Mouse (Mus musculus) embryonic fibroblast, embryonic 13.5 days (primary cell): ENCODE data around the gene Aldh9a1. TPM values are rescaled to one million over a fixed set of nuclear protein-coding genes. Genes with fewer than 3 reads are reported as not detected.

Source experiments
- H3K27ac ChIP-seq: 2 replicates; pipeline ENCODE4 v1.5.1; 2012; ENCODE audit warnings: low read length, control low read depth, inconsistent platforms; ENCODE audit not compliant: insufficient read depth
- H3K4me1 ChIP-seq: 2 replicates; pipeline ENCODE4 v1.6.1; 2011; ENCODE audit warnings: low read length; ENCODE audit not compliant: control insufficient read depth, insufficient read depth
- H3K4me3 ChIP-seq: 2 replicates; pipeline ENCODE4 v1.5.1; 2011; ENCODE audit warnings: mild to moderate bottlenecking, control low read depth, low read length; ENCODE audit not compliant: insufficient read depth
- CTCF ChIP-seq: IDR thresholded peaks from 2 replicates; pipeline ENCODE4 v1.5.1; 2011; ENCODE audit warnings: mild to moderate bottlenecking, control low read depth, low read length, moderate library complexity, borderline replicate concordance; ENCODE audit not compliant: insufficient read depth
- POLR2A ChIP-seq: IDR thresholded peaks from 2 replicates; pipeline ENCODE4 v1.6.1; 2011; ENCODE audit warnings: low read depth, mild to moderate bottlenecking, control low read depth, low read length, moderate library complexity
- polyA plus RNA-seq: library from polyadenylated mRNA; stranded (reverse); fragments of >200 nt; gene quantifications from 2 replicates; pipeline ENCODE4 v1.2.4, GENCODE M21; 2011; ENCODE audit warnings: low read depth; ENCODE audit not compliant: missing spikeins, insufficient read length

Aldh9a1 gene
- polyA plus RNA-seq, 1 experiment: 22.9 TPM

GRCm38 (mm10) chr1:167392031-167392640 is 42.3 kb downstream of the Aldh9a1 start:
- Histone ChIP-seq H3K4me3 (peak overlapping the region; percentile 66; the same call in 1 of the 2 replicates), H3K27ac (no peak overlapping the region), H3K4me1 (peaks cover 20% of the 10 kb centered on the region)
- TF ChIP-seq POLR2A (no peak), CTCF (no peak)

- TF ChIP-seq POLR2A (no peak), CTCF (no peak)
- H3K27ac ChIP-seq: no peak overlapping the region
Measured at GRCm38 (mm10) chr1:167392687-167393086, 42.9 kb downstream of the Aldh9a1 start.

GRCm38 (mm10) chr1:167393281-167393680 is 43.5 kb downstream of the Aldh9a1 start:
- Histone ChIP-seq H3K27ac (no peak overlapping the region), H3K4me3 (peak overlapping the region; percentile 66), H3K4me1 (peaks cover 14% of the 10 kb centered on the region)
- TF ChIP-seq POLR2A (no peak), CTCF (no peak)

More at GRCm38 (mm10) chr1:167392687-167393086, 42.9 kb downstream of the Aldh9a1 start:
- peaks cover 17% of the 10 kb centered on the region for H3K4me1 ChIP-seq
- H3K4me3 ChIP-seq: peak overlapping the region; percentile 66

- TF ChIP-seq POLR2A: peak; percentile 86
- TF ChIP-seq CTCF: peak; percentile 43; the same call in 1 of the 2 replicates
- Histone ChIP-seq H3K27ac (peak within 1 kb of the TSS; percentile 60), H3K4me1 (peaks cover 14% of the 10 kb centered on the region), H3K4me3 (peak within 1 kb of the TSS; percentile 66)
Measured at GRCm38 (mm10) chr1:167393683-167394492, 44.1 kb downstream of the Aldh9a1 start, which contains the start of gene Mgst3. Gene Mgst3, minus strand, starts transcription at chr1:167393841.

- H3K27ac ChIP-seq: no peak overlapping the region
- no peak for TF ChIP-seq CTCF
- TF ChIP-seq POLR2A: no peak
- no peaks in the 10 kb centered on the region for H3K4me1 ChIP-seq
- H3K4me3 ChIP-seq: no peak overlapping the region
Measured at GRCm38 (mm10) chr1:167405237-167405636, 55.4 kb downstream of the Aldh9a1 start.

- H3K4me1 ChIP-seq: no peaks in the 10 kb centered on the region
- no peak overlapping the region for H3K27ac ChIP-seq
- no peak for TF ChIP-seq POLR2A
- no peak for TF ChIP-seq CTCF
- H3K4me3 ChIP-seq: no peak overlapping the region
Measured at GRCm38 (mm10) chr1:167409601-167410000, 59.8 kb downstream of the Aldh9a1 start.

GRCm38 (mm10) chr1:167411991-167412715 is 62.4 kb downstream of the Aldh9a1 start:
- TF ChIP-seq POLR2A (no peak), CTCF (no peak)
- peak overlapping the region; percentile 25; the same call in 1 of the 2 replicates for H3K27ac ChIP-seq
- H3K4me1 ChIP-seq: no peaks in the 10 kb centered on the region
- no peak overlapping the region for H3K4me3 ChIP-seq

GRCm38 (mm10) chr1:167414846-167415245 is 65.1 kb downstream of the Aldh9a1 start:
- H3K27ac ChIP-seq: no peak overlapping the region
- no peaks in the 10 kb centered on the region for H3K4me1 ChIP-seq
- TF ChIP-seq POLR2A (no peak), CTCF (peak; percentile 78)
- no peak overlapping the region for H3K4me3 ChIP-seq

Other genes with a start within 250 kb of the Aldh9a1 start
- 132 and 164 TPM in 2 replicates for gene Uck2, start 64.7 kb upstream of the Aldh9a1 start, polyA plus RNA-seq
- gene Tmco1, start 41.6 kb upstream of the Aldh9a1 start, polyA plus RNA-seq: 81.7 and 105 TPM in 2 replicates
- gene Mgst3, start 43.9 kb downstream of the Aldh9a1 start, polyA plus RNA-seq: 20.4 TPM in 2 replicates
- gene Lrrc52, start 116.8 kb downstream of the Aldh9a1 start, polyA plus RNA-seq: not detected in 2 replicates
- gene Rxrg, start 248.4 kb downstream of the Aldh9a1 start, polyA plus RNA-seq: not detected in 2 replicates